Mouse (Mus musculus) cerebellum, adult 9-11 months (tissue): ENCODE results near the gene Ntsr1.

Experiments
- DNase-seq: peaks from one replicate; pipeline ENCODE4 v3.0.0; 2022

The Ntsr1 gene

DNA sequence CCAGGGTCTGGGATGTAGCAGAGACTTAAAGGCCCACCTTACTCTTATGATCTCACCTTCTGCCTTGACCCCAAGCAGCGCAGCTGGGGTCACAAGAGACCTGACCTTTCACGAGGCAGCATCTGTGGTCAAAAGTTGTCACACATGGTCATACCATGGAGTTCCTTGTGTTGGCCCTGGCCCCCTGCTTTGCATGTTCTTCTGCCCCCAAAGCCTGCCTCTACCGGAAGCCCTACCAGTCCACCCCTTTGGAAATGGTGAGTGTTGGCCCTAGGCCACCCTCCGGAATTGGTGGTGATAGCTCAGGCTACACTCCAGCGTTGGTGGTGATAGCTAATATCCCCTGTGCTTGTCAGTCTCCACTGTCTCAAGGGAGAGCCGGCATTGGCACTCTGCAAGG is 63.5 kb downstream of the Ntsr1 start:
- DNase-seq, result no peak

GRCm38 (mm10) chr2:180563841-180564240 is 64.1 kb downstream of the Ntsr1 start:
- DNase-seq, result no peak

DNA sequence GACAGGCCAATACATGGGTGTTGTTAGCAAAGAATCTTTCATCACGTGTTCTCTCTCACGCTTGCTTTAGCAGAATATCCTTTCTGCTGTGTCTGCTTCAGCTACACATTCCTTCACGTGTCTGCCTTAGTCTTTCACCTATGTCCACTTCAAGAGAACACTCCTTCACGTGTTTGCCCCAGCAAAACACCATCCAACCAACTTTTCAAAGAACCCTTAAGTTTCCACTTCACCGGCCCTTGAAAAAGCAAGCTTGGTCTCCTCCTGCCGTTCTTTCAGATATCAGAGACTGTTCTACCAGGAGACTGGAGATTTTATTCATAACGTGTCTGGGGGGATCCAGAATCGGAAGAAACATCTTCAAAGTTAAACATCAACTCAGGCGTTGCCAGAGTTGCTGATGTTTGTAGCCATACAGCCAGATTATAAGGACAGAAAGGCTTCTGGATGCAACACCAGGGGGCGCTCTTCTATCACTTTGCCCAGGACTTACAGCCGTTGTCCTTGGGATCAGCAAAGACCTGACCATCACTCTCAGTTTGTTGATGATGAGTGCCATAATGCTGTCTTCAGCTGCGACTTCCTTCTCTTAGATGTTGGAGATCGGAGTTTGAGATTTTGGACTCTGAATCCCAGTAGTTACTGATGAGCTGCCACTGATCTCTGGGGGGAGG is 66.6 kb downstream of the Ntsr1 start:
- DNase-seq, result peak; percentile 31

GRCm38 (mm10) chr2:180569028-180569643 is 69.4 kb downstream of the Ntsr1 start:
- peak; percentile 23 for DNase-seq

- DNase-seq, result no peak
Observed at GRCm38 (mm10) chr2:180576482-180576881, 76.7 kb downstream of the Ntsr1 start.

GRCm38 (mm10) chr2:180578686-180579085 is 78.9 kb downstream of the Ntsr1 start:
- DNase-seq, result peak; percentile 46

- DNase-seq, result no peak
Observed at GRCm38 (mm10) chr2:180581002-180581401, 81.2 kb downstream of the Ntsr1 start, which contains the start of gene Mrgbp. Gene Mrgbp (plus strand): TSS chr2:180581304.

DNA sequence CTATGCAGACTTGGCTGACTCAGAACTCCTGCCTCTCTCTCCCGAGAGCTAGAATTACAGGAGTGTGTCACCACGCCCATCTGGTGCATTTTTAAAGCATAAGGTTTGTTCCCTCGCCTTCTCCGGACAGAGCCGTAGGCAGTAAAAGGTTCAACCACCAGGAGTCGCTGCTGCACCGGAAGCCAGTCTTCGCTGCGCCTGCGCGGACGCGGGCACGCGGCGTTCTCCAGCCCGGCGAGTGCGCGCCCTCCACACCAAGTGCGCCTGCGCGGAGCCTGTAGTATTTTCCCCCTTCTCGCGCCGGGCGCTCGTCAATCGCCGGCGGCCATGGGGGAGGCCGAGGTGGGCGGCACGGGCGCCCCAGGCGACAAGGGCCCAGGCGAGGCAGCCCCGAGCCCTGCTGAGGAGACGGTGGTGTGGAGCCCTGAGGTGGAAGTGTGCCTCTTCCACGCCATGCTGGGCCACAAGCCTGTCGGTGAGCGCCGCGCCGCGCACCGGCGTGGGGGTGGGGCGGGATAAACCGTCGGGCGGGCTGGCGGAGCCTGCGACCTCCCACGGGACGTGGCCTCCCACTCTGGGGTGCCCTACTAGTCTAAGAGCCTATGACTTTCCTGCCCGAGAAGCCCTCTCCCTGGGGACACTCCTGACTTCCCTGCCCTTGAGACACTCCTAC is 82.8 kb downstream of the Ntsr1 start:
- peak; percentile 97 for DNase-seq

DNA sequence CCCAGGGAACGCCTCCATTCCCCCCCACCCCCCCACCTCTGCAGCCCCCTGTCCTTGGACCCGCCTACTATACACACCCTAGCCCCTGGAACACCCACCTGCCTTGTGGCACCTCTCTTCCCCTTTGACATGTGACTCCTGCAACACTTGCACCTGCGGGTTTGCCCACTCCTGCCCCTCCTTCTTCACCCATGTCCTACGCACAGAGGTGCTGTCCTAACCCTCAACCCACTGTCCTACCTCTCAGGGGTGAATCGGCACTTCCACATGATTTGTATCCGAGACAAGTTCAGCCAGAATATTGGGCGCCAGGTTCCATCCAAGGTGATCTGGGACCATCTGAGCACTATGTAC is 83.4 kb downstream of the Ntsr1 start:
- DNase-seq, result no peak

- DNase-seq, result no peak
Observed at GRCm38 (mm10) chr2:180588736-180589122, 89.0 kb downstream of the Ntsr1 start.

- peak; percentile 84 for DNase-seq
Observed at GRCm38 (mm10) chr2:180589123-180589831, 89.5 kb downstream of the Ntsr1 start, which contains the start of gene Ogfr. Gene Ogfr (plus strand): TSS chr2:180589245.
